Mouse (Mus musculus): ENCODE data around the gene Sema3d. TPM values are rescaled to one million over a fixed set of nuclear protein-coding genes. Genes with fewer than 3 reads are reported as not detected.

Sema3d gene
- polyA plus RNA-seq, 1 experiment, result 10.2 TPM

DNA sequence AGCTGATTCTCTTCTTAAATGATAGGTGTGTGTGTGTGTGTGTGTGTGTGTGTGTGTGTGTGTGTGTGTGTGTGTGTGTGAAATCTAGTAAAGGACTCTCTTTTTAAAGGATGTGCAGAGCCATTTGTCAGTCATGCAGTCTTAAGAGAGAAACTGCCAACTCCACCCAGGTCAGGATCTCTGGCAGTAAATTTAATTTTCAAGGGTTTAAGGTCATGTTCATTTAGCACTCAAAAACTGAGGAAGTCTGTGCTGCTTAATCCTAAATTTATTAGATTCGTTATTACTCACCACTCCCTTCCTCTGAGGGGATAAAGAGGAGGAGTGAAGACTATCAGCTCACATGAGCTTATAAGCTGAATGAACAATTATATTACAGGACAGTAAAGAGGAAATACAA is 71.8 kb downstream of the Sema3d start:
- H3K27me3 ChIP-seq (ENCODE audit: control insufficient read depth, insufficient read depth, insufficient read length), result no peaks in the 10 kb centered on the region
- TF ChIP-seq TCF12 (IDR thresholded peaks at IDR 0.05; ENCODE audit: insufficient read depth, poor library complexity, severe bottlenecking) (no peak), TCF3 (IDR thresholded peaks at IDR 0.05; ENCODE audit: insufficient read length, low read depth) (no peak), CEBPB (IDR thresholded peaks at IDR 0.05; ENCODE audit: insufficient read depth, poor library complexity, severe bottlenecking) (no peak), POLR2AphosphoS2 (IDR thresholded peaks at IDR 0.05; ENCODE audit: insufficient read length, low read depth) (no peak), E2F4 (IDR thresholded peaks at IDR 0.05; ENCODE audit: insufficient read depth) (no peak), MYOG (IDR thresholded peaks at IDR 0.05; ENCODE audit: control insufficient read depth in 1 of 3, insufficient read depth in 1 of 3, insufficient read length in 2 of 3, low read depth in 2 of 3) (no peak), POLR2A (IDR thresholded peaks at IDR 0.05; ENCODE audit: insufficient read length, low read depth) (no peak), MAX (IDR thresholded peaks at IDR 0.05; ENCODE audit: low read depth) (no peak), MYOD1 (IDR thresholded peaks at IDR 0.05; ENCODE audit: control insufficient read depth in 1 of 3, insufficient read length in 2 of 3, low read depth in 2 of 3) (no peak), SRF (IDR thresholded peaks at IDR 0.05; ENCODE audit: control insufficient read depth, insufficient read length, low read depth) (no peak), USF1 (IDR thresholded peaks at IDR 0.05; ENCODE audit: low read depth) (no peak), REST (IDR thresholded peaks at IDR 0.05; ENCODE audit: insufficient read depth, insufficient read length) (no peak)
- H3K4me3 ChIP-seq, result no peak overlapping the region
- no peak overlapping the region for H3K4me2 ChIP-seq (ENCODE audit: low read depth)
- no peaks in the 10 kb centered on the region for H3K36me3 ChIP-seq (ENCODE audit: control insufficient read depth, insufficient read depth)
- H3ac ChIP-seq (ENCODE audit: control insufficient read depth, insufficient read length), result no peak overlapping the region
- no peaks in the 10 kb centered on the region for H3K79me2 ChIP-seq (ENCODE audit: control insufficient read depth, insufficient read depth)

DNA sequence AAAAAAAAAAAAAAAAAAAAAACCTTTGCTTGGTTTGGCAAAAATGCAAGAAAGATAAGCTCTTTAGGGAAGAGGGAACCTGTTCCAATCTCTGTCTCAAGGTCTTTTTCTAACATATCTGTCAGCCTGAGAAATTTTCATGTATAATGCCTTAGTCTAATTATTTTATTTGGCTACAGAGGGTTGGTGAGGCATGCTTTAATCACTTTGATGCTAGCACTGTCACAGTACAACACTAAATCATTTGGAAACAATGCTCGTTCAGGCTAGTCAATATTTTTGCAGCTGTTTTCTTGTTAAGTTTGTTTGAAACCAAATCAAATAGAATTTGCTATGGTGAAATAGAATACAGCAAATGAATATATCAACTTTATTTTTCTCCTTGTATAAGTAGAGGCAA is 74.3 kb downstream of the Sema3d start:
- H3K36me3 ChIP-seq (ENCODE audit: control insufficient read depth, insufficient read depth), result no peaks in the 10 kb centered on the region
- H3ac ChIP-seq (ENCODE audit: control insufficient read depth, insufficient read length), result no peak overlapping the region
- H3K79me2 ChIP-seq (ENCODE audit: control insufficient read depth, insufficient read depth), result no peaks in the 10 kb centered on the region
- TF ChIP-seq MYOG (IDR thresholded peaks at IDR 0.05; ENCODE audit: control insufficient read depth in 1 of 3, insufficient read depth in 1 of 3, insufficient read length in 2 of 3, low read depth in 2 of 3) (no peak), REST (IDR thresholded peaks at IDR 0.05; ENCODE audit: insufficient read depth, insufficient read length) (no peak), SRF (IDR thresholded peaks at IDR 0.05; ENCODE audit: control insufficient read depth, insufficient read length, low read depth) (no peak), POLR2A (IDR thresholded peaks at IDR 0.05; ENCODE audit: insufficient read length, low read depth) (no peak), USF1 (IDR thresholded peaks at IDR 0.05; ENCODE audit: low read depth) (no peak), POLR2AphosphoS2 (IDR thresholded peaks at IDR 0.05; ENCODE audit: insufficient read length, low read depth) (no peak), E2F4 (IDR thresholded peaks at IDR 0.05; ENCODE audit: insufficient read depth) (no peak), TCF3 (IDR thresholded peaks at IDR 0.05; ENCODE audit: insufficient read length, low read depth) (no peak)
- no peak overlapping the region for H3K4me2 ChIP-seq (ENCODE audit: low read depth)
- no peaks in the 10 kb centered on the region for H3K27me3 ChIP-seq (ENCODE audit: control insufficient read depth, insufficient read depth, insufficient read length)
- no peak overlapping the region for H3K4me3 ChIP-seq

DNA sequence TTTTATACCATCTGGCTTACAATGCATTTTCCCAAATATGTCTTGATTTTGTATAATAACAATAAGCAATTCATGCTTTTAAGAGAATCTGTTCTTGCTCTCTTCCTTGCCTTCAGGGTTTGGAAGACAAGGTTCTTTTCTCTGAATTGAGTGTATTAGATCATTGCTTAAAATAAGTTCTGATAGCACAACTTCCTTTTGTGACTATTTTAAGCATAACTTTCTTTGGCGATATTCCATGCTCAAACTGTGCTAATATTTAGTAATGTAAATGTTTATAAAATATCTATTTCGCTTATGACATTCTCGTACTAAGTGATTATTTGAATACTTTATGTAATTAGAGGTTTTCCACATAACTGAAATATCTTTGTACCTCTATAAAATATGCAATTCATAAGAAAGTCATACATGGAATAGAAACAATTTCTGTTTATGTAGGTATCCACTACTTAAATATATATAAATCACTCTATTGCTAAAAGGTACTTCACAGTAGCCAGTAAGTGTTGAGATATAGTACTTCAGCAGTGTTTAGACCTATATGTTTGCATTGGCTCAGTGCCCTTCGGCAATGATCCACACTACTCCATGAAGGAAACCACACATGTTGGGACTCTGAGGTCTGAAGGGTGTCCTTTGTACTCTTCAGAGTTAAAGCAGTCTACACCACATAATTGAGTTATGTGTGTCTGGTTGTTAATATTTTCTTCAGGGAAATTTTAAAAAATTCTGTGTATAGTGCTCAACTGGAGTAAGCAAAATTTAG is 84.6 kb downstream of the Sema3d start:
- H3K79me2 ChIP-seq (ENCODE audit: control insufficient read depth, insufficient read depth), result no peaks in the 10 kb centered on the region
- no peak overlapping the region for H3K4me3 ChIP-seq
- no peak for TF ChIP-seq SRF (IDR thresholded peaks at IDR 0.05; ENCODE audit: control insufficient read depth, insufficient read length, low read depth)
- TF ChIP-seq TCF12 (IDR thresholded peaks at IDR 0.05; ENCODE audit: insufficient read depth, poor library complexity, severe bottlenecking), result no peak
- TF ChIP-seq REST (IDR thresholded peaks at IDR 0.05; ENCODE audit: insufficient read depth, insufficient read length), result no peak
- TF ChIP-seq MAX (IDR thresholded peaks at IDR 0.05; ENCODE audit: low read depth), result no peak
- no peak for TF ChIP-seq POLR2A (IDR thresholded peaks at IDR 0.05; ENCODE audit: insufficient read length, low read depth)
- TF ChIP-seq TCF3 (IDR thresholded peaks at IDR 0.05; ENCODE audit: insufficient read length, low read depth), result no peak
- no peak for TF ChIP-seq MYOG (IDR thresholded peaks at IDR 0.05; ENCODE audit: control insufficient read depth in 1 of 3, insufficient read depth in 1 of 3, insufficient read length in 2 of 3, low read depth in 2 of 3)
- TF ChIP-seq POLR2AphosphoS2 (IDR thresholded peaks at IDR 0.05; ENCODE audit: insufficient read length, low read depth), result no peak
- TF ChIP-seq CEBPB (IDR thresholded peaks at IDR 0.05; ENCODE audit: insufficient read depth, poor library complexity, severe bottlenecking), result no peak
- TF ChIP-seq USF1 (IDR thresholded peaks at IDR 0.05; ENCODE audit: low read depth), result no peak
- TF ChIP-seq MYOD1 (IDR thresholded peaks at IDR 0.05; ENCODE audit: control insufficient read depth in 1 of 3, insufficient read length in 2 of 3, low read depth in 2 of 3), result no peak
- TF ChIP-seq E2F4 (IDR thresholded peaks at IDR 0.05; ENCODE audit: insufficient read depth), result no peak
- H3ac ChIP-seq (ENCODE audit: control insufficient read depth, insufficient read length), result no peak overlapping the region
- H3K4me2 ChIP-seq (ENCODE audit: low read depth), result no peak overlapping the region
- H3K27me3 ChIP-seq (ENCODE audit: control insufficient read depth, insufficient read depth, insufficient read length), result no peaks in the 10 kb centered on the region
- peaks cover 3% of the 10 kb centered on the region for H3K36me3 ChIP-seq (ENCODE audit: control insufficient read depth, insufficient read depth)

DNA sequence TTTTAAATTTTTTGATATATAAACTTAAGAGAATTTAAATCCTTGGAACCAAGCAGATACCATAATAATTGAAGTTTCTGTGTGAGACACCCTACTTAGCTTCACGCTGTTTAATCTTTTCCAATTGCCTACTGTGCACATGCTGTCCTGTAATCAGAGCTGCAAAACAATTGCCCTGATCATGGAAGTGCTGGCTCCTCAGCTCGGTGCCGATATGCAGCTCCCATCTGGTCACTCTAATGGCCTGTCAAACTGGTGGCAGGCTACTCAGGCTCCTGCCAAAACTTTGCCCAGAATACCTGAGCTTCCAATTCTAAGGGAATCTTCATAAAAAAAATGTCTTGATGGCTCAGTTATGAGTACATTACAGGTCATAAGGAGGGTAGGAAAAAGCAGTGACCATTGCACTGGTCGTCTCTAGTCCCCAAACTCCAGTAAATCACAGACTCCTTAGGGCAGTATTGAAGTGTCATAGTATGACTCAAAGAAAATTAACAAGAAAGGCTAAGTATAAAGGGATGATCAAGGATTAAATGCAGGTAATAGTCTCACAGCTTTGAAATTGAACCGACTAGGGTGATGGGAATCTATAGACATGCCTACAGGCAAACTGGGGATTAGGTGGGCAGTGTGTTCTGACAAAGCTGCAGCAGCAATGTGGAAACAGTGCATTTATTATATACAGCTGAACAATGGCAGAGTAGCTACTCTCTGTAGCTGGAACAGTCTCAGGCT is 91.9 kb downstream of the Sema3d start:
- TF ChIP-seq REST (IDR thresholded peaks at IDR 0.05; ENCODE audit: insufficient read depth, insufficient read length) (no peak), CEBPB (IDR thresholded peaks at IDR 0.05; ENCODE audit: insufficient read depth, poor library complexity, severe bottlenecking) (no peak), MYOD1 (IDR thresholded peaks at IDR 0.05; ENCODE audit: control insufficient read depth in 1 of 3, insufficient read length in 2 of 3, low read depth in 2 of 3) (no peak), TCF3 (IDR thresholded peaks at IDR 0.05; ENCODE audit: insufficient read length, low read depth) (no peak)
- Histone ChIP-seq H3ac (ENCODE audit: control insufficient read depth, insufficient read length) (no peak overlapping the region), H3K79me2 (ENCODE audit: control insufficient read depth, insufficient read depth) (no peaks in the 10 kb centered on the region), H3K27me3 (ENCODE audit: control insufficient read depth, insufficient read depth, insufficient read length) (no peaks in the 10 kb centered on the region), H3K4me3 (no peak overlapping the region), H3K36me3 (ENCODE audit: control insufficient read depth, insufficient read depth) (no peaks in the 10 kb centered on the region), H3K4me2 (ENCODE audit: low read depth) (no peak overlapping the region)

All from myocyte (in vitro differentiated cells).